Mouse (Mus musculus): ENCODE results near the gene Fam187b. TPM values are rescaled to one million over a fixed set of nuclear protein-coding genes. Genes with fewer than 3 reads are reported as not detected.

Gene Fam187b
- polyA plus RNA-seq, 1 experiment from 2014 or later: 8.9 TPM

DNA sequence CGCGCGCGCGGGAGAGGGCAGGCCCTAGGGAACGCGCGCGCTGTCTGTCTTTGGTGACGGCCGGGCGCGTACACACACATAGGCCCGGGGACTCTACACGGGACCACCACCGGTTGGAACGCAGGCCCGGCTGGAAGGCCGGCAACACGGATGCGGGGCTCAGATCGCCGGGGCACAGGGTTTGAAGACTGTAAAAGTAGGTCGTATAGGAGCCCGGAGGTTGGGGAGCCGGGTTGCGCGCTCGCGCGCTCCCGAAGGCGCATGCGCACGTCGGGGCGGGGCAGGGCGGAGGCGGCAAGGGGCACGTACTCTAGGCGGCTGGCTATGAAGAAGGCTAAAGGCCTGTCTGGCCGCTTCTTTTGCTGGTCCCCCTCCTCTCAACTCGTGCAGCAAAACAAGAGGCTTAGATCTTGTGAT is 16.2 kb upstream of the Fam187b start:
- peaks cover 14% of the 10 kb centered on the region; the same call in 1 of the 2 replicates for H3K4me1 ChIP-seq (replicated peaks; ENCODE audit: insufficient read depth, low read length)
- H3K27ac ChIP-seq: peak overlapping the region; percentile 99
- H3K36me3 ChIP-seq (ENCODE audit: insufficient read depth, low read length): peaks cover 20% of the 10 kb centered on the region
- ATAC-seq (replicated peaks; ENCODE audit: low FRiP score, low read depth): peak; percentile 52
- under 1% methylated on average over 43 of the region's 43 CpGs for WGBS
- H3K27me3 ChIP-seq (ENCODE audit: insufficient read depth, low read length): no peaks in the 10 kb centered on the region
- peak; percentile 91 for DNase-seq (ENCODE audit: low spot score)
- no peaks in the 10 kb centered on the region for H3K9me3 ChIP-seq (replicated peaks; ENCODE audit: low read length)
- no peak for TF ChIP-seq CTCF (IDR thresholded peaks at IDR 0.05; ENCODE audit: low read depth)
- H3K9ac ChIP-seq (ENCODE audit: low read depth, low read length): peak overlapping the region; percentile 99
- peak overlapping the region; percentile 94 for H3K4me3 ChIP-seq (replicated peaks; ENCODE audit: low read depth, low read length)
- peak overlapping the region; percentile 74 for H3K4me2 ChIP-seq (ENCODE audit: low read length)

DNA sequence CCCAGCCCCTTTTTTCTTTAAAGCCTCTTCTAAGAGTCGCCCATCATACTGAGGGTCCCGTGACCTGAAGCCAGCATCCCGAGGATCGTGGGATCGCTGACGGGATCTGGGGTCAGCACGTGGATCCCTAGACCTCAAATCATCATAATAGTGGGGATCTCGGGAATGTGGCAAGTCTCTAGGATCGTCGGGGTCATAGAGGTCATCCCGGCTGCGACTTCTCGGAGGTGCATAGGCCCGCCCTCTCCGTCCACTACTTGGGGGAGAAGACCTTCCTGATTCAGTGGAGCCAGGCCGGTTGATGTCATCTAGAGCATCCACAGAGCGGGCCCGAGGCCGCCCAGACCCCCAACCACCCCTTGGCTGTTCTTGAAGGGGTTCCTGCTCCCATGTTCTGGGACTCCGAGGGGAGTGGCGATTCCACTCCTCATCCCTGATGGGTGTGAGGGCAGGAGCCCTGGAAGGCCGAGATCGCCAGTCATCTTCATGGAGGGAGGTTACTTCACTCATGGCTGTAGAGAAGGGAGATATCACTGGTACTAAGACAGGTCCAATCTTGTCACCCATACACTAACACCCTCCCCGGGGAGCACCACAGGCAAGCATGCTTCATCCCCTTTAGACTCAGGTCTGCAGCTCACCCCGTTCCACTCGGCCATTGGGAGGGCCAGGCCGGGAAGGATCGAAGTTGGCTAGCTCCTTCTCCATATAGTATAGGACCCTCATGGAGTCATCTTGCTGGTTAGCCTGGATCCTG is 15.3 kb upstream of the Fam187b start:
- WGBS: 66% methylated on average over 28 of the region's 28 CpGs

GRCm38 (mm10) chr7:30958866-30959487 is 14.6 kb upstream of the Fam187b start:
- peaks cover 8% of the 10 kb centered on the region for H3K36me3 ChIP-seq (ENCODE audit: insufficient read depth, low read length)
- no peaks in the 10 kb centered on the region for H3K27me3 ChIP-seq (ENCODE audit: insufficient read depth, low read length)
- H3K4me3 ChIP-seq (replicated peaks; ENCODE audit: low read depth, low read length): no peak overlapping the region
- no peak for TF ChIP-seq CTCF (IDR thresholded peaks at IDR 0.05; ENCODE audit: low read depth)
- 96% methylated on average over 9 of the region's 9 CpGs for WGBS
- no peak overlapping the region for H3K27ac ChIP-seq
- H3K9me3 ChIP-seq (replicated peaks; ENCODE audit: low read length): no peaks in the 10 kb centered on the region
- H3K4me2 ChIP-seq (ENCODE audit: low read length): no peak overlapping the region
- H3K9ac ChIP-seq (ENCODE audit: low read depth, low read length): no peak overlapping the region
- H3K4me1 ChIP-seq (replicated peaks; ENCODE audit: insufficient read depth, low read length): peaks cover 14% of the 10 kb centered on the region; the same call in 1 of the 2 replicates
- DNase-seq (ENCODE audit: low spot score) (no peak), ATAC-seq (replicated peaks; ENCODE audit: low FRiP score, low read depth) (no peak)

More for the DNA sequence above, 15.3 kb upstream of the Fam187b start:
- TF ChIP-seq CTCF (IDR thresholded peaks at IDR 0.05; ENCODE audit: low read depth): no peak
- Histone ChIP-seq H3K27me3 (ENCODE audit: insufficient read depth, low read length) (no peaks in the 10 kb centered on the region), H3K36me3 (ENCODE audit: insufficient read depth, low read length) (peaks cover 13% of the 10 kb centered on the region), H3K9ac (ENCODE audit: low read depth, low read length) (peak overlapping the region; percentile 99), H3K4me3 (replicated peaks; ENCODE audit: low read depth, low read length) (peak overlapping the region; percentile 94), H3K9me3 (replicated peaks; ENCODE audit: low read length) (no peaks in the 10 kb centered on the region), H3K4me2 (ENCODE audit: low read length) (peak overlapping the region; percentile 74), H3K27ac (peak overlapping the region; percentile 99), H3K4me1 (replicated peaks; ENCODE audit: insufficient read depth, low read length) (peaks cover 14% of the 10 kb centered on the region; the same call in 1 of the 2 replicates)
- ATAC-seq (replicated peaks; ENCODE audit: low FRiP score, low read depth): no peak
- no peak for DNase-seq (ENCODE audit: low spot score)

DNA sequence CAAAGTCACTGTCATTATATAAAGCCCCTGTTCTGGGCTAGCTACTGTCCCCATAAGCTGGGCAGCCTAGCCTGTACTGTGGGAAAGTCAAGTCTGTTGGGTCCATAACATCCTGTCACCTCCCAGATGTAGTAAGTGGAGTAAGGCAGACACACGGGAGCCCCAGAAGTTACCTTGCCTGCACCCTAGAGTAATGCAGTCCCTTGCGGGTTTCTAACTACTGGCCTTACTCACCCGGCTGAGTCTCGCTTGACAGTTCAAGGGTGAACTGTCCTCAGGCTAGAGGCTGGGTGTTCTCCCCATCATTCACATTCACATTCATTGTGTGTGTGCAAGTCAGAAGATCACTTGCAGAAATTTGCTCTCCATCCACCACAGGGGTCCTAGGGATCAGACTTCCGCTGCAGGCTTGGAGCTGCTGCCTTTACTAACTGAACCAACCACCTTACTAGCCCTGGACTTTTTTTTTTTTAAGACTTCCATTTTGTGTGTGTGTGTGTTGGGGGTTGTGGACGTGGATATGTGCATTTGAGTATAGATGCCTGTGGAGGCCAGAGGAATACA is 13.7 kb upstream of the Fam187b start:
- no peak for TF ChIP-seq CTCF (IDR thresholded peaks at IDR 0.05; ENCODE audit: low read depth)
- no peak overlapping the region for H3K4me2 ChIP-seq (ENCODE audit: low read length)
- no peak overlapping the region for H3K27ac ChIP-seq
- no peaks in the 10 kb centered on the region for H3K27me3 ChIP-seq (ENCODE audit: insufficient read depth, low read length)
- H3K9ac ChIP-seq (ENCODE audit: low read depth, low read length): no peak overlapping the region
- no peaks in the 10 kb centered on the region for H3K9me3 ChIP-seq (replicated peaks; ENCODE audit: low read length)
- 89% methylated on average over 6 of the region's 6 CpGs for WGBS
- no peaks in the 10 kb centered on the region for H3K36me3 ChIP-seq (ENCODE audit: insufficient read depth, low read length)
- no peak for DNase-seq (ENCODE audit: low spot score)
- no peak for ATAC-seq (replicated peaks; ENCODE audit: low FRiP score, low read depth)
- peaks cover 14% of the 10 kb centered on the region; the same call in 1 of the 2 replicates for H3K4me1 ChIP-seq (replicated peaks; ENCODE audit: insufficient read depth, low read length)
- H3K4me3 ChIP-seq (replicated peaks; ENCODE audit: low read depth, low read length): no peak overlapping the region

DNA sequence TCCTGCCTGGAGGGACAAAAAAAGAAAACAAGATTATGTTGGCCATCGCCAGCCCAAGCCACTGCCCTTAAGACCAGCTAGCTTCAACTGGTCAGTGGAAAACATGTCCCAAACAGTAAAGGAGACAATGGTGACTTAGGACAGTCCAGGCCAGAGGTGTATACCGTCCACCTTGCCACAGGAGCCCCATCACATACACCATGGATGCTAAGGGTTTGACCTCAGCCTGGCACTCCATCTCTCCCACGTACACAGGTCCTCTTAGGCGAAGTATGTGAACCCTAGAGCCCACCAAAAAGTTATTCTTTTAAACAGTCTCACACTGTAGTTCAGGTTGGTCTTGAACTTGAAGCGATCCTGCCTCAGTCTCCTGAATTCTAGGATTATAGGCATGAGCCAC is 10.7 kb upstream of the Fam187b start:
- Histone ChIP-seq H3K4me2 (ENCODE audit: low read length) (no peak overlapping the region), H3K36me3 (ENCODE audit: insufficient read depth, low read length) (no peaks in the 10 kb centered on the region), H3K4me1 (replicated peaks; ENCODE audit: insufficient read depth, low read length) (0 out of 2 replicates have a peak, but pooled peaks cover 5% of the 10 kb centered on the region), H3K9me3 (replicated peaks; ENCODE audit: low read length) (no peaks in the 10 kb centered on the region), H3K27ac (no peak overlapping the region), H3K27me3 (ENCODE audit: insufficient read depth, low read length) (no peaks in the 10 kb centered on the region), H3K9ac (ENCODE audit: low read depth, low read length) (no peak overlapping the region), H3K4me3 (replicated peaks; ENCODE audit: low read depth, low read length) (no peak overlapping the region)
- ATAC-seq (replicated peaks; ENCODE audit: low FRiP score, low read depth): no peak
- WGBS: 91% methylated on average over 5 of the region's 5 CpGs
- DNase-seq (ENCODE audit: low spot score): no peak
- TF ChIP-seq CTCF (IDR thresholded peaks at IDR 0.05; ENCODE audit: low read depth): no peak

- ATAC-seq (replicated peaks; ENCODE audit: low FRiP score, low read depth): no peak
- no peak overlapping the region for H3K4me3 ChIP-seq (replicated peaks; ENCODE audit: low read depth, low read length)
- no peak for DNase-seq (ENCODE audit: low spot score)
- H3K4me1 ChIP-seq (replicated peaks; ENCODE audit: insufficient read depth, low read length): no peaks in the 10 kb centered on the region
- 82% methylated on average over 7 of the region's 7 CpGs for WGBS
- no peaks in the 10 kb centered on the region for H3K36me3 ChIP-seq (ENCODE audit: insufficient read depth, low read length)
- no peak for TF ChIP-seq CTCF (IDR thresholded peaks at IDR 0.05; ENCODE audit: low read depth)
- H3K4me2 ChIP-seq (ENCODE audit: low read length): no peak overlapping the region
- H3K27ac ChIP-seq: no peak overlapping the region
- H3K9me3 ChIP-seq (replicated peaks; ENCODE audit: low read length): no peaks in the 10 kb centered on the region
- H3K27me3 ChIP-seq (ENCODE audit: insufficient read depth, low read length): no peaks in the 10 kb centered on the region
- H3K9ac ChIP-seq (ENCODE audit: low read depth, low read length): no peak overlapping the region
These were observed 9.2 kb upstream of the Fam187b start for GRCm38 (mm10) chr7:30964366-30964765.
